Mouse (Mus musculus): ENCODE data around the gene Sf1.

DNA sequence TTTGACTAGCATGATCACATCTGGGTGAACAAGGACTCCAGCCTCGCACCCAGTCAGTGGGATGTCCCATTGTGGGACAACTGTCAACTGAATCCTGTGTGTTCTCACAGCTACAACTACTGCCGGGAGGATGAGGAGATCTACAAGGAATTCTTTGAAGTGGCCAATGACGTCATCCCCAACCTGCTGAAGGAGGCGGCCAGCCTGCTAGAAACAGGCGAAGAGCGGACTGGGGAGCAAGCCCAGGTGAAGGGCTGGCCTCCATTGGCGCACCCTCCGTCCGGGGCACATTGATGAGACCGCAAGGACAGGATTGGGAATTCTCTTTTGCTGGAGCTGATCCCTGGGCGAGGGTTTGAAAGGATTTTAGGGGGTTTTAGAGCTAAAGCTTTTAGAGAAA is 24.8 kb upstream of the Sf1 start:
- TF ChIP-seq POLR2A (IDR thresholded peaks at IDR 0.05; ENCODE audit: low read depth, low read length), result no peak
- TF ChIP-seq CTCF (IDR thresholded peaks at IDR 0.05; ENCODE audit: borderline replicate concordance, insufficient read depth, low read length), result no peak
